Mouse (Mus musculus) testis, adult 2 months (tissue): Measurements from ENCODE around the gene Spocd1.

Experiments
- CTCF ChIP-seq: fragments of 200-500 bp; IDR thresholded peaks from 2 replicates; pipeline ENCODE4 v1.5.1; 2012; ENCODE audit warnings: low read depth, mild to moderate bottlenecking, inconsistent platforms, low read length, moderate library complexity; ENCODE audit not compliant: control insufficient read depth, insufficient read depth, insufficient replicate concordance
- POLR2A ChIP-seq: fragments of 200-500 bp; IDR thresholded peaks from 2 replicates; pipeline ENCODE4 v1.6.1; 2012; ENCODE audit warnings: low read depth, mild to moderate bottlenecking, inconsistent platforms, low read length, moderate library complexity; ENCODE audit not compliant: control insufficient read depth

DNA sequence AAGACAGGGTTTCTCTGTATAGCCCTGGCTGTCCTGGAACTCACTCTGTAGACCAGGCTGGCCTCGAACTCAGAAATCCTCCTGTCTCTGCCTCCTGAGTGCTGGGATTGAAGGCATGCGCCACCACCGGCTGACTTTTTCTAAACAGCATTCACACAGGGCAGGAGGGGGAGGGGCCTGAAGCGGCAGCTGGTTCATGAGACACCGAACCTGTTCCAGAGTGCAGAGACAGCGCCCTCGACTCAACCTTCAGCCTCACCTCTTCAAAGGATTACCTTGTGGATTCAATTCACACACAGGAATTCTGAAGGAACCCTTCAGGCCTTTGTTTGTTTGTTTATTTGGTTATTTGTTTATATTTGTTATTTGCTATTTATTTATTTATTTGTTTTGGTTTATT is 39.0 kb upstream of the Spocd1 start:
- TF ChIP-seq CTCF, result no peak
- no peak for TF ChIP-seq POLR2A
